Mouse (Mus musculus): ENCODE measurements around the gene Pip5k1b.

DNA sequence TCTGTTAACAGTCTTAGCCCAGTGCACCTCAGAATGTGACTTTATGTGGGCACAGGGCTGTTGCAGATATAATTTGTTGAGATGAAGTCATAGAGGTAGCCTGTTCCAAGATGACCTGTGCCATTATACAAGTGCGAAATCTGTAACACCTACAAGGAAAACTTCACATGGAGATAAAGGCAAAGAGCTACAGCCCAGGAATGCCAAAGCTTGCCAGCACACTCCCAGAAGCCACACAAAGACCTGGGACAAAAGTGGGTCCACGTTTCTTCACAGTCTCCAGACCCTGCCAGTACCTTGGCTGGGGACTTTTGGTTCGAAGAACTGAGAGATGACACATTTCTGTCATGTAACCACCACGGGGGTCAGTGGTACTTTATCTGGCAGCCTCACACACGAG, 243.6 kb downstream of the Pip5k1b start:
- TF ChIP-seq TAL1 (IDR thresholded peaks at IDR 0.05; ENCODE audit: low read length) (no peak), GATA1 (IDR thresholded peaks at IDR 0.05; ENCODE audit: low read length) (no peak)
